Mouse (Mus musculus) frontal cortex, postnatal 14 days (tissue): Measurements from ENCODE around the gene Cep290.

Experiments used
- DNase-seq, 2 experiments: peaks; one replicate each; pipeline ENCODE4 v3.0.0; 2022; ENCODE audit warnings: low spot score in 2 of 2

The Cep290 gene

GRCm38 (mm10) chr10:100590323-100590722, 103.0 kb downstream of the Cep290 start, which contains the start of the genes 4930430F08Rik and 1700017N19Rik:
TSS of gene 4930430F08Rik (minus strand) at chr10:100590423.
TSS of gene 1700017N19Rik (plus strand) at chr10:100590484.
- no peak for DNase-seq

- DNase-seq: no peak
Observed at GRCm38 (mm10) chr10:100598339-100598738, 111.0 kb downstream of the Cep290 start.

- DNase-seq: no peak
Observed at GRCm38 (mm10) chr10:100603511-100603910, 116.2 kb downstream of the Cep290 start.

GRCm38 (mm10) chr10:100604254-100604653, 116.9 kb downstream of the Cep290 start:
- no peak for DNase-seq

GRCm38 (mm10) chr10:100617233-100617903, 130.0 kb downstream of the Cep290 start:
- no peak for DNase-seq

GRCm38 (mm10) chr10:100619474-100619873, 132.1 kb downstream of the Cep290 start:
- DNase-seq: no peak

GRCm38 (mm10) chr10:100620040-100620439, 132.7 kb downstream of the Cep290 start:
- no peak for DNase-seq

- DNase-seq: no peak
Observed at GRCm38 (mm10) chr10:100622494-100622893, 135.1 kb downstream of the Cep290 start.
